Mouse (Mus musculus) adrenal gland (tissue): Measurements from ENCODE around the gene Gm3159.
"Not testable (repeated sequence)": the region's sequence is repeated elsewhere in the genome, so short reads cannot be mapped to it uniquely, and the experiment has no call there.

Experiments
- intact Hi-C: fragments of 180-260 bp; cut with DNase I; formaldehyde crosslinking; loops from one replicate; pipeline ENCODE4 v1.15.1; 2025
- long read RNA-seq, 2 experiments: library from polyadenylated mRNA; unstranded; transcript quantifications; one replicate each; pipeline ENCODE4 v2.0.0; 2020; ENCODE audit warnings: borderline replicate concordance in 1 of 2; ENCODE audit not compliant: insufficient replicate concordance in 1 of 2

The Gm3159 gene
- long read RNA-seq, experiment 1 = 0 reads
- long read RNA-seq, experiment 2 = 0 reads

DNA sequence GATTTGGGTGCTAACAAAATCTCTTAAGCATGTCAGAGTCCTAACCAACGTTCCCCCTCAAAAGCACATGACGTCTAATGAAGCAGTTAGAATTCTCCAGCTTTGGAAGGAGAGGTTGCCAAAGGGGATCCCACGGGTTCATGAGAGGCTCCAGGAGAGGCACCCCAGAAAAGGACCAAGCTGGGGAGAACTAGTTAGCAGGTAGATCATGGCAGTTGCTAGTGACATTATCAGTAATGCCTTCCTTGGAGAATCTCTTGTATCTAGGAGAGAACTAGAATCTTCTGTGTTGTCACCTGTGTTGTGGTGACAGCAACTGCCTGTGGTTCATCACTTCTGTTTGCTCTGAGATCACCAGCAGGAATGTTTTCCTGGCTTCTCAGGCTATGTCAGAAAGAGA is at the start of gene Gm3159:
Gm3159 (plus strand) TSS at position 301 of the 400 bp plus-strand sequence.
- intact Hi-C loops = not testable (repeated sequence)

DNA sequence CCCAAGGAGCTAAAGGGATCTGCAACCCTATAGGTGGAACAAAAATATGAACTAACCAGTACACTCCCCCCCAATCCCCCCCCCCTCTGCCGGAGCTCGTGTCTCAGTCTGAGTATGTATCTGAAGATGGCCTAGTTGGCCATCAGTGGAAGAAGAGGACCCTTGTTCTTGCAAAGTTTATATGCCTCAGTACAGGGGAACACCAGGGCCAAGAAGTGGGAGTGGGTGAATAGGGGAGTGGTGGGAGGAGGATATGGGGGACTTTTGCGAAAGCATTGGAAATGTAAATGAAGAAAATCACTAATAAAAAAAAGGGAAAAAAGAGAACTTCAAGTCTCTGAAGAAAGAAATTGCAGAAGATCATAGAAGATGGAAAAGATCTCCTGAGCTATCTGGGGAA is 28.3 kb upstream of the Gm3159 start:
- intact Hi-C loops = not testable (repeated sequence)

DNA sequence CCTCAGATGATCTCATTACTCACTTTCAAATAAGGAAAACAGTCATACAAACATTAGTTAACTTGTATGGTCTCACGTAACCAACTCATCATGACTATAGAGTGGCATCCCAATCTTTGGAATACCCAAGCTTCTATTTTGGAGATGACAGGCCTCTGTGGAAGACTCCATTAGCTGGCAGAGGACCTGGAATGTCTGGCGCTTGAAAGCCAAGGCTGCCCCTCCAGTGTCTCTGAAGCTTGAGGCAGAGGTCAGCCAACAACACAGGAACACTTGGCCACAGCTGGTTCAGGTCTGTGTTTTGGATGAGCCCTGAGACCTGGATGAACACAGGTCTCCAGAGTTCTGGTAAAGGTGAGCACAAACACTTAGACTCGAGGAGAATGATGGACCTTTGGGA is 27.6 kb upstream of the Gm3159 start:
- intact Hi-C loops = not testable (repeated sequence)

DNA sequence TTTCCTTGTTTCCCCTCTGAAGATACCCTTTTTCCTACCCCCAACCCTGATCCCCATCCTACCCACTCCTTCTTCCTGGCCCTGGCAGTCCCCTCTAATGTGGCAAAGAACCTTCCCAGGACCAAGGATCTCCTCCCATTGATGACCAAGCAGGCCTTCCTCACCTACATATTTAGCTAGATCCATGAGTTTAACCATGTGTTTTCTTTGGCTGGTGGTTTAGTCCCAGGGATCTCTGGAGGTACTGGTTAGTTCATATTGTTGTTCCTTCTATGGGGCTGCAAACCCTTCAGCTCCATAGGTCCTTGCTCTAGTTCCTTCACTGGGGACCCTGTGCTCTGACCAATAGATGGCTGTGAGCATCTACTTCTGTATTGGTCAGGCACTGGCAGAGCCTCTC is 19.5 kb upstream of the Gm3159 start:
- intact Hi-C loops = not testable (repeated sequence)

DNA sequence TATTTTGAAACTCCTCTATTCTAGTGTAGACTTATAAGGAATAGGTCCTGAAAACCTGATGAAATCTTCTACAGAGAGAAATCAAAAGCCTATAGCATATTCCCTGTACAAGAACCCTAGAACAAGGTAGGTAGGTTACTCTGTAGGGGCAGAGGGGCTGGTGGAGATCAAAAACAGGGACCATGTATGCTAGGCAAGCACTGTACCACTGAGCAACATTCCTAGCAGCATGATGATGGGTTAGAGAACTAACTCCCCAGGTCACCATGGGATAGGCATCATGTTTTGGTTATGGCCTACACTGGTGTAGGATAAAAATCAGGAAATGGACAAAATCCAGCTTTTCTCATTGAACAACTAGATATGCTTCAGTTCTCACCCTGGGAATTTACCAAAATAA is 11.7 kb upstream of the Gm3159 start:
- intact Hi-C loops = not testable (repeated sequence)

DNA sequence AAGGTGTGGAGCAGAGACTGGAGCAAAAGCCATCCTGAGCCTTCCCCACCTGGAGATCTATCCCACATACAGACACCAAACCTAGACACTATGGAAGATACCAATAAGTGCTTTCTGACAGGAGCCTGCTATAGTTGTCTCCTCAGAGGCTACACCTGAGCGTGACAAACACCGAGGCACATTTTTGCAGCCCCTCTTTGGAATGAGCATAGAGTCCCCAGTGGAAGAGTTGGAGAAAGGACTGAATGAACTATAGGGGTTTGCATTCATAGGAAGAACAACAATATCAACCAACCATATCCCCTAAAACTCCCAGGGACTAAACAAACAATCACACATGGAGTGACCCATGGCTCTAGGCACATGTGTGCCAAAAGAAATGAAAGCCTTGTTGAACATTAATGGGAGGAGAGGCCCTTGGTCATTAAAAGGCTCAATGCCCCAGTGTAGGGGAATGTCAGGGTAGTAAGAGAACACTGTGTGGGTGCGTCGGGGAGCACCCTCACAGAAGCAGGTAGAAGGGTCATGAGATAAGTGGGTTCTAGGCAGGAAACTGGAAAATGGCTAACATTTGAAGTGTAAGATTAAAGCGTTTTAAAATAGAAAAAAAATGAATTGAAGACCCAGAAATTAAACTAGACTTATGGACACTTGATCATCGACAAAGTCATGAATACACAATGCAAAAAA is 4.3 kb upstream of the Gm3159 start:
- intact Hi-C loops = not testable (repeated sequence)

DNA sequence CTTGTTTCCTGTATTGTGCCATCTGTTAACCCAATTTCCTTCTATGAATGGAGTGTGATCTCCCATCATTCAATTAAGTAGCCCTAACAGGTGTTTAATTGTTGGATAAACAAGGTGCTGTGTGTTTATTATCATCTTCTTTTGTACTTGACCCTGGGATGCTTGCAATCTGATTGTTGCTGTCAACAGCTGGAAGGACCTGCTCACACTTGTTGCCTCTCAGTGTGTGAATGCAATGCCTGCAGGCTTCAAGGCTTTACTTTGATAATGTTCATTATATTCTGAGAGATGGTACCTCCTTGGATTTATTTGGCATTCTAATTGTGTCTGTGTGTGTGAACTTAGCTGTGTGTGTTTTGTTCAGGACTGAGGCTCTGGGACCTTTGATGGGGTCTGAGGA is 1.3 kb downstream of the Gm3159 start:
- intact Hi-C loops = not testable (repeated sequence)

DNA sequence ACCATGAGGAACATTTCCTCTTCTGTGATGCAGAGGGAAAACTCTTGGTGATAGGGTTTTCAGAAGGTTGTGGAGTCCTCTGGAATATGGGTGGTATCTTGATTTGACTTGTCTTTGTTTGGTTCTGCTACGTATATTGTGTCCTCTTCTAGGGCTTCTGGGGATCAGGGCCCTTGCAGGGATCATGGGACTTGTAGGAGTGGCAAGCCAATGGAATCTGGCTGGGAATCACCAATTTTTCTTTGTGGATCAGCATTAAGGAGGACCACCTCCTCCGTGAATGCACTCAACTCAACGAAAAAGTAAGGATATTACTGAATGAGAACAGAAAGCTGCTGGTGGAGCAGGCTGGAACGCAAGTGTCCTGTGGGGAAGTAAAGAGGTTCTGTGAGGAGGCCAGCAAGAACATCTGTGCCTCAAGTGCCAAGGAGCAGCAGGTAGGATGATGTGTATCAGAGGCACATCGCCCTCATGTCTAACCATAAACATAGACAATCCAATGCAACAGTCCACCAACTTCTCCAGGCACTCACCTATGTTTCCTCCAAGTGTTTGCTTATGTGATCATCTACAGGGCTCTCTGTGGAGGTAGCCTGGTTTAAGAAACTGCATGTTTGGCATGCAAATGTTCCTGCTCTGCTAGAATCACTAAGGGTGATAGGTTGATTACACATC is 2.9 kb downstream of the Gm3159 start:
- intact Hi-C loops = not testable (repeated sequence)

DNA sequence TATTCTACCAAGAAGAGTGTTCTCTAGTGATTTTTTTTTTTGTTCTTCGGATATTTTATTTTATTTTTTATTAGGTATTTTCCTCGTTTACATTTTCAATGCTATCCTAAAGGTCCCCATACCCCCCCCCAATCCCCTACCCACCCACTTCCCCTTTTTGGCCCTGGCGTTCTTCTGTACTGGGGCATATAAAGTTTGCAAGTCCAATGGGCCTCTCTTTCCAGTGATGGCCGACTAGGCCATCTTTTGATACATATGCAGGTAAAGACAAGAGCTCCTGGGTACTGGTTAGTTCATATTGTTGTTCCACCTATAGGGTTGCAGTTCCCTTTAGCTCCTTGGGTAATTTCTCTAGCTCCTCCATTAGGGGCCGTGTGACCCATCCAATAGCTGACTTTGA is 3.9 kb downstream of the Gm3159 start:
- intact Hi-C loops = not testable (repeated sequence)

DNA sequence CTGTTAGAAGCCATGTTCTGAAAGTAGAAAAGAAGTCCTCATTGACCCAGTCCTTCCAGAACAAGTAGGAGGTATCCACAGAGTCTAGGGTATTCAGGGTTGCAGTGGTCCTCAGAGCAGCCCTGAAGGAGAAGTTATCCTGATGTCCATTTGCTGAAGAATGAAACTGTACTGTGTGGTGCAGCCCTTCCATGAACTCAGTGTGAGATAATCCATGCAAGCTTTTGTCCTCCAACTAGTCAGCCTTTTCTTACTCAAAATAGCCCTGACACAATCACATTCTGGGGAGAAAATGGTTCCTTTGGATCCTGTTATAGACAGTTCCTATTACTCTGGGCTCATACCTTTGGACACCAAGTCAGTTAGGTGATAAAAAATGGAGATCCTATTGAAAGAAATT is 6.5 kb downstream of the Gm3159 start:
- intact Hi-C loops = not testable (repeated sequence)

DNA sequence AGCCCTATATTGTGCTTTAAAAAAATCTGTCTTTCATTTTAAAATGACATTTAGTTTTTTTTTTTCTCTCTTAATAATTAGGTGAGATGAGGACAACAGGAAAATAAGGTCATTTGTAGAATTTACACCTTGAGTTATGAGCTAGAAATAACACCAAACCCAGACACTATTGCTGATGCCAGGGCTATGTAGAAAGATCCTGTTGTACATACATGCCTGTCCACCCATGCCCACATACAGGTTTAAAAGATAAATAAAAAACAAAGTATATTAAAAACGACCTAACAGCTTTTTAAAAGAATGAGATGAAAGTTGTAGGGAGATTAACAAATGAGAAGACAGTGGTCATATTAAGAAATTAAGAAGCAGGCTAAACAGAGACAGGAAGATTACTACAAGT is 12.6 kb downstream of the Gm3159 start:
- intact Hi-C loops = not testable (repeated sequence)

DNA sequence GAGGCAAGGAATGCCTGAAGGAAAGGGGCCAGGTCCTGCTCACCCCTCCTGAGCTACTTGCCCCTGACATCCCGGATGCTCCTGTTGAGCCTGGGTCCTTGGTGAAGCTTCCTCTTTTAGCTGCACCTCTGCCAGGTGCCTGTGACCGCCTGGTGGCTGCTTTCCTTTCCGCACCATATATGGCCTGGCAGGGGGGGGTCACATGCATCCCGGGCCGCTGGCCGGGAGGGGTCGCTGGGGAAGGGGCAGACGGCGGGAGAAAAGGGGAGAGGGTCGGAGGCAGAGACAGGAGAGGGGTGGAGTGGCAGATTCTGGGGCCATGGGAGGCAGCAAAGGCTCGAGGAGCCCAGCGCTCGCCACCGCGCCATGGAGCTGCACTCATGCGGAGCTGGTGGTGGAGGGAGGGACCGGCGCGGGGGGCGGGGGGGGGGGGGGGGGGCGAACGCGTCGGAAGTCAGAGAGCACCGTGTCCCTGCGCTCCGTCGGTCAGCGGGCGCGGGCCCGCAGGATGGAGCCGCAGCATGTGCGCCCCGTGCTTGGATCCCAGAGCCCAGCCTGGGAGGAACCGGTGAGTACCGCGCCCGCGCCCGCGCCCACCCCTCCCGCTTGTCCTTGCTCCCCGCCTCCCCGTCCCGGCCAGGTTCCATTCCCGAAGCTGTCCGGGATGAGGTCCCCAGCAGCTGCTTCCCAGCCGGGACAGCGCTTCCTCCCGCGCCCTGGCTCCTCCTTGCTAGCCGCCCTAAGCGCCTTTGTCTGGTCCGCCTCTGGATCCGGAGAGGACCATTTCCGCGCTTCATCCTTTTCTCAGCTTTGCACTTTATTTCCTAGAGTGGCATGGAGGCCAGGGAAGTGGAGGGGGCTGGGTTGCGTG is 17.9 kb downstream of the Gm3159 start, which contains the start of gene Gm3164:
Gm3164 (plus strand) TSS at position 484 of the 871 bp plus-strand sequence.
- intact Hi-C loops = not testable (repeated sequence)

DNA sequence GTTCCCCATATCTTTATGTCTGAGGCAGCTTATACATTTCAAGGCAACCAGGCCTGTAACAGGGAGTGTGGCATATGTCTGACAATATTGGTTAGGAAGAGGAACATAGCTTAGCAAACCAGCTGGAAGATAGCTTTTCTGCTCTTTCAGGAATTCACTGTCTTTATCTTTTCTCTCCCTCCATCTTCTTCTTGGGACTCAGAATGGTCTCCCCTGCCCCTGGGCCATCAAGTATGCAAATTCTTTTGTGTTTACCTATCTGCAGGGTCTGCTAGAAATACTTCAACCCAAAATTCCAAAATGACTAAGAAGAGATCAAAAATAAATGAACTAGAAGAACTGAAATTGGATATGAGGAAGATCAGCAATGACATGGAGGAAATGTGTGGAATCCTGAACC is 33.4 kb downstream of the Gm3159 start, which contains the start of gene Gm3173:
Gm3173 (plus strand) TSS at position 301 of the 400 bp plus-strand sequence.
- intact Hi-C loops = not testable (repeated sequence)
